Mouse (Mus musculus) testis, adult 2 months (tissue): ENCODE data around the gene Ap1ar. TPM values are rescaled to one million over a fixed set of nuclear protein-coding genes. Genes with fewer than 3 reads are reported as not detected.
A peak's percentile ranks its signal among the peaks of the same experiment; 100 is the strongest.
"Not testable (repeated sequence)": the region's sequence is repeated elsewhere in the genome, so short reads cannot be mapped to it uniquely, and the experiment has no call there.

Source experiments
- H3K27ac ChIP-seq: fragments of 200-500 bp; 2 replicates; pipeline ENCODE4 v1.5.1; 2012; ENCODE audit warnings: low read depth, low read length; ENCODE audit not compliant: control insufficient read depth, insufficient read depth
- H3K27me3 ChIP-seq: fragments of 200-500 bp; 2 replicates; pipeline ENCODE4 v1.6.1; 2012; ENCODE audit warnings: mild to moderate bottlenecking, low read length, moderate library complexity; ENCODE audit not compliant: control insufficient read depth, insufficient read depth
- H3K36me3 ChIP-seq: fragments of 200-500 bp; 2 replicates; pipeline ENCODE4 v1.6.1; 2012; ENCODE audit warnings: mild to moderate bottlenecking, low read length; ENCODE audit not compliant: control insufficient read depth, insufficient read depth
- H3K4me1 ChIP-seq: fragments of 200-500 bp; 2 replicates; pipeline ENCODE4 v1.6.1; 2012; ENCODE audit warnings: low read length; ENCODE audit not compliant: control insufficient read depth, insufficient read depth
- H3K4me3 ChIP-seq: fragments of 200-500 bp; 2 replicates; pipeline ENCODE4 v1.5.1; 2012; ENCODE audit warnings: low read depth, mild to moderate bottlenecking, low read length, moderate library complexity, mixed read lengths; ENCODE audit not compliant: control insufficient read depth
- CTCF ChIP-seq: fragments of 200-500 bp; IDR thresholded peaks from 2 replicates; pipeline ENCODE4 v1.5.1; 2012; ENCODE audit warnings: low read depth, mild to moderate bottlenecking, inconsistent platforms, low read length, moderate library complexity; ENCODE audit not compliant: control insufficient read depth, insufficient read depth, insufficient replicate concordance
- POLR2A ChIP-seq: fragments of 200-500 bp; IDR thresholded peaks from 2 replicates; pipeline ENCODE4 v1.6.1; 2012; ENCODE audit warnings: low read depth, mild to moderate bottlenecking, inconsistent platforms, low read length, moderate library complexity; ENCODE audit not compliant: control insufficient read depth
- polyA plus RNA-seq: library from polyadenylated mRNA; depleted of rRNA; stranded (reverse); fragments of >200 nt; gene quantifications from 2 replicates; pipeline ENCODE4 v1.2.3, GENCODE M21; 2012

Gene Ap1ar
- polyA plus RNA-seq, 1 experiment = 13.5 TPM

- no peaks in the 10 kb centered on the region for H3K36me3 ChIP-seq
- peaks cover 6% of the 10 kb centered on the region for H3K27me3 ChIP-seq
- no peak overlapping the region for H3K4me3 ChIP-seq
- H3K4me1 ChIP-seq = peaks cover 8% of the 10 kb centered on the region
- H3K27ac ChIP-seq = no peak overlapping the region
- no peak for TF ChIP-seq POLR2A
- no peak for TF ChIP-seq CTCF
These were observed 50.3 kb downstream of the Ap1ar start for GRCm38 (mm10) chr3:127787032-127787431.

- H3K27ac ChIP-seq, H3K27me3 ChIP-seq, H3K4me3 ChIP-seq, H3K4me1 ChIP-seq, H3K36me3 ChIP-seq: not testable (repeated sequence)
These were observed 53.6 kb downstream of the Ap1ar start for GRCm38 (mm10) chr3:127783680-127784079.

- H3K4me1 ChIP-seq = no peaks in the 10 kb centered on the region; the same call in 1 of the 2 replicates
- no peaks in the 10 kb centered on the region for H3K36me3 ChIP-seq
- no peak overlapping the region for H3K4me3 ChIP-seq
- no peak overlapping the region for H3K27ac ChIP-seq
- TF ChIP-seq POLR2A = no peak
- TF ChIP-seq CTCF = no peak
- no peaks in the 10 kb centered on the region for H3K27me3 ChIP-seq
These were observed 54.4 kb downstream of the Ap1ar start for GRCm38 (mm10) chr3:127782921-127783320.

GRCm38 (mm10) chr3:127780921-127781320, 56.4 kb downstream of the Ap1ar start:
- no peak for TF ChIP-seq POLR2A
- no peak for TF ChIP-seq CTCF

GRCm38 (mm10) chr3:127780021-127780644, 57.2 kb downstream of the Ap1ar start, which contains the start of gene Alpk1:
TSS of gene Alpk1 (minus strand) at chr3:127780527.
- peak within 1 kb of the TSS; percentile 70 for H3K4me3 ChIP-seq
- H3K27ac ChIP-seq = peak within 1 kb of the TSS; percentile 19; the same call in 1 of the 2 replicates
- H3K36me3 ChIP-seq = no peaks in the 10 kb centered on the region
- TF ChIP-seq CTCF (peak; percentile 49; the same call in 1 of the 2 replicates), POLR2A (no peak)
- no peaks in the 10 kb centered on the region; the same call in 1 of the 2 replicates for H3K4me1 ChIP-seq
- H3K27me3 ChIP-seq = no peaks in the 10 kb centered on the region

More at GRCm38 (mm10) chr3:127780921-127781320, 56.4 kb downstream of the Ap1ar start:
- Histone ChIP-seq H3K27me3 (no peaks in the 10 kb centered on the region), H3K36me3 (no peaks in the 10 kb centered on the region), H3K4me3 (peak overlapping the region; percentile 35), H3K4me1 (no peaks in the 10 kb centered on the region; the same call in 1 of the 2 replicates), H3K27ac (no peak overlapping the region)

GRCm38 (mm10) chr3:127769146-127769545, 68.2 kb downstream of the Ap1ar start:
- H3K4me3 ChIP-seq = no peak overlapping the region
- TF ChIP-seq CTCF = no peak
- no peak for TF ChIP-seq POLR2A
- H3K36me3 ChIP-seq = no peaks in the 10 kb centered on the region
- no peaks in the 10 kb centered on the region for H3K27me3 ChIP-seq
- no peaks in the 10 kb centered on the region for H3K4me1 ChIP-seq
- H3K27ac ChIP-seq = no peak overlapping the region

GRCm38 (mm10) chr3:127765971-127766370, 71.4 kb downstream of the Ap1ar start:
- H3K36me3 ChIP-seq = no peaks in the 10 kb centered on the region
- H3K4me1 ChIP-seq = no peaks in the 10 kb centered on the region
- H3K27ac ChIP-seq = no peak overlapping the region
- no peaks in the 10 kb centered on the region for H3K27me3 ChIP-seq
- TF ChIP-seq POLR2A = no peak
- no peak for TF ChIP-seq CTCF
- no peak overlapping the region for H3K4me3 ChIP-seq
